Mouse (Mus musculus): ENCODE measurements around the gene Cd68. TPM values are rescaled to one million over a fixed set of nuclear protein-coding genes. Genes with fewer than 3 reads are reported as not detected.

Gene Cd68
- total and polyA plus RNA-seq, 2 experiments from 2014 or later = 2.6 to 6.1 TPM

DNA sequence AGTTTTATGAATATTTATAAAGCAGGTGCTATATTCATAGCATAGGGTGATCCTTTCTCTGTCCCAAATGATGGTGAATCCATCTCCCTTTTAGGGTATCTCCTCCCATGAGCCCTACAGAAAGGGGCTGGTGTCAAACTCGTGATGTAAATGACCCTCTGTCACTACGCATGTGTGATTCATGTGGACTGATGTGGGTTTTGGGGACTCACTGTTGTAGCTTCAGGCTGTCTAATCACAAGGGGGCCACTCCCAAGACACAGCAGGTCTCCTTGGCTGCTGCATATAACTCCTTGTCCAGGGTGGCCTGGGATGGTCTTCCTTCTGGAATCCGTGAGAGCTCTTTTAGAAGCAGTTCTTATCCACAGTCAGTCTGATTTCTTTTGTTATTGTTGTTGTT is 44.5 kb upstream of the Cd68 start:
- TF ChIP-seq EP300 (IDR thresholded peaks at IDR 0.05; ENCODE audit: low read depth) (no peak), CTCF (IDR thresholded peaks at IDR 0.05; ENCODE audit: low read depth) (no peak)
- H3K27me3 ChIP-seq (ENCODE audit: control insufficient read depth, insufficient read depth, low read length) = no peaks in the 10 kb centered on the region
- peaks cover 11% of the 10 kb centered on the region; the same call in 1 of the 2 replicates for H3K4me1 ChIP-seq (ENCODE audit: control insufficient read depth, insufficient read depth)
- H3K9ac ChIP-seq (replicated peaks; ENCODE audit: low read depth, low read length) = no peak overlapping the region
- DNase-seq (ENCODE audit: low spot score) (no peak), ATAC-seq (ENCODE audit: insufficient read depth, low read depth) (no peak)
- no peak overlapping the region for H3K27ac ChIP-seq (ENCODE audit: low read depth)
- 73% methylated on average over 3 of the region's 3 CpGs for WGBS
- H3K9me3 ChIP-seq (replicated peaks; ENCODE audit: control insufficient read depth, low read length) = no peaks in the 10 kb centered on the region
- H3K4me3 ChIP-seq (ENCODE audit: low read depth, low read length) = no peak overlapping the region
- no peak overlapping the region for H3K4me2 ChIP-seq (ENCODE audit: low read depth, low read length)
- H3K36me3 ChIP-seq (replicated peaks; ENCODE audit: control insufficient read depth, insufficient read depth, low read length) = no peaks in the 10 kb centered on the region

GRCm38 (mm10) chr11:69709554-69710446 is 43.8 kb upstream of the Cd68 start:
- H3K4me2 ChIP-seq (ENCODE audit: low read depth, low read length) = no peak overlapping the region
- TF ChIP-seq CTCF (IDR thresholded peaks at IDR 0.05; ENCODE audit: low read depth) (no peak), EP300 (IDR thresholded peaks at IDR 0.05; ENCODE audit: low read depth) (no peak)
- H3K27me3 ChIP-seq (ENCODE audit: control insufficient read depth, insufficient read depth, low read length) = no peaks in the 10 kb centered on the region
- 40% methylated on average over 11 of the region's 11 CpGs for WGBS
- no peak overlapping the region for H3K9ac ChIP-seq (replicated peaks; ENCODE audit: low read depth, low read length)
- DNase-seq (ENCODE audit: low spot score) = no peak
- peaks cover 11% of the 10 kb centered on the region; the same call in 1 of the 2 replicates for H3K4me1 ChIP-seq (ENCODE audit: control insufficient read depth, insufficient read depth)
- H3K27ac ChIP-seq (ENCODE audit: low read depth) = no peak overlapping the region
- H3K9me3 ChIP-seq (replicated peaks; ENCODE audit: control insufficient read depth, low read length) = no peaks in the 10 kb centered on the region
- no peak for ATAC-seq (ENCODE audit: insufficient read depth, low read depth)
- no peaks in the 10 kb centered on the region for H3K36me3 ChIP-seq (replicated peaks; ENCODE audit: control insufficient read depth, insufficient read depth, low read length)
- no peak overlapping the region for H3K4me3 ChIP-seq (ENCODE audit: low read depth, low read length)

- no peaks in the 10 kb centered on the region for H3K9me3 ChIP-seq (replicated peaks; ENCODE audit: control insufficient read depth, low read length)
- H3K36me3 ChIP-seq (replicated peaks; ENCODE audit: control insufficient read depth, insufficient read depth, low read length) = no peaks in the 10 kb centered on the region
- H3K27ac ChIP-seq (ENCODE audit: low read depth) = no peak overlapping the region
- no peak for TF ChIP-seq EP300 (IDR thresholded peaks at IDR 0.05; ENCODE audit: low read depth)
- no peak for TF ChIP-seq CTCF (IDR thresholded peaks at IDR 0.05; ENCODE audit: low read depth)
- ATAC-seq (ENCODE audit: insufficient read depth, low read depth) = no peak
- H3K4me3 ChIP-seq (ENCODE audit: low read depth, low read length) = no peak overlapping the region
- no peaks in the 10 kb centered on the region for H3K27me3 ChIP-seq (ENCODE audit: control insufficient read depth, insufficient read depth, low read length)
- H3K4me1 ChIP-seq (ENCODE audit: control insufficient read depth, insufficient read depth) = peaks cover 11% of the 10 kb centered on the region; the same call in 1 of the 2 replicates
- WGBS = 74% methylated on average over 3 of the region's 3 CpGs
- no peak overlapping the region for H3K9ac ChIP-seq (replicated peaks; ENCODE audit: low read depth, low read length)
- no peak overlapping the region for H3K4me2 ChIP-seq (ENCODE audit: low read depth, low read length)
- DNase-seq (ENCODE audit: low spot score) = no peak
These were observed 42.8 kb upstream of the Cd68 start for GRCm38 (mm10) chr11:69708614-69709265.

DNA sequence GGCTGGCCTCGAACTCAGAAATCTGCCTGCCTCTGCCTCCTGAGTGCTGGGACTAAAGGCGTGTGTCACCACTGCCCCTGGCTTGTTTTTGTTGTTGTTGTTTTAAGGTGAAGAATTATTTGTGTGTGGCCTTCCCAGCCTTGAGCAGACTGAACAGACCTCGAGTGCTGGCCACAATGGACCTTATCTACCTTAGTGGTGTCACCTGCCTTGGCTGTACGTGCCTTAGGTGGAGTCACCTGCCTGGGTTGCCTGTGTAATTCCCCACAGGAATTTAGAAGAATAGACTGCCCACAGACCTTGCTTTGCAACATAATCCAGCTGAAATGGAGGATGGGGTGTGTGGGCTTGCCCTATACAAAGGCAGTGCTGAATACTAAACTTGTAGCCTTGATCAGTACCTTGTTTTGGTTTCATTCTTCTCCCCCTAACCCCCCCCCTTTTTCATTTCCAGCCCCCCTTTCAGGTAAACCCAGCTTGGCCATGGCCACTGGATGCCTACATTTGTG is 42.0 kb upstream of the Cd68 start:
- Histone ChIP-seq H3K9ac (replicated peaks; ENCODE audit: low read depth, low read length) (no peak overlapping the region), H3K27me3 (ENCODE audit: control insufficient read depth, insufficient read depth, low read length) (no peaks in the 10 kb centered on the region), H3K4me2 (ENCODE audit: low read depth, low read length) (no peak overlapping the region), H3K36me3 (replicated peaks; ENCODE audit: control insufficient read depth, insufficient read depth, low read length) (no peaks in the 10 kb centered on the region), H3K9me3 (replicated peaks; ENCODE audit: control insufficient read depth, low read length) (no peaks in the 10 kb centered on the region), H3K4me1 (ENCODE audit: control insufficient read depth, insufficient read depth) (peaks cover 11% of the 10 kb centered on the region; the same call in 1 of the 2 replicates), H3K27ac (ENCODE audit: low read depth) (no peak overlapping the region), H3K4me3 (ENCODE audit: low read depth, low read length) (no peak overlapping the region)
- DNase-seq (ENCODE audit: low spot score) = no peak
- ATAC-seq (ENCODE audit: insufficient read depth, low read depth) = no peak
- TF ChIP-seq CTCF (IDR thresholded peaks at IDR 0.05; ENCODE audit: low read depth) = no peak
- TF ChIP-seq EP300 (IDR thresholded peaks at IDR 0.05; ENCODE audit: low read depth) = no peak
- 91% methylated on average over 4 of the region's 4 CpGs for WGBS

- Histone ChIP-seq H3K4me3 (ENCODE audit: low read depth, low read length) (no peak overlapping the region), H3K27me3 (ENCODE audit: control insufficient read depth, insufficient read depth, low read length) (no peaks in the 10 kb centered on the region), H3K4me2 (ENCODE audit: low read depth, low read length) (no peak overlapping the region), H3K9ac (replicated peaks; ENCODE audit: low read depth, low read length) (no peak overlapping the region), H3K36me3 (replicated peaks; ENCODE audit: control insufficient read depth, insufficient read depth, low read length) (no peaks in the 10 kb centered on the region), H3K4me1 (ENCODE audit: control insufficient read depth, insufficient read depth) (peaks cover 11% of the 10 kb centered on the region; the same call in 1 of the 2 replicates), H3K9me3 (replicated peaks; ENCODE audit: control insufficient read depth, low read length) (no peaks in the 10 kb centered on the region), H3K27ac (ENCODE audit: low read depth) (no peak overlapping the region)
- 86% methylated on average over 4 of the region's 4 CpGs for WGBS
- TF ChIP-seq CTCF (IDR thresholded peaks at IDR 0.05; ENCODE audit: low read depth) = no peak
- TF ChIP-seq EP300 (IDR thresholded peaks at IDR 0.05; ENCODE audit: low read depth) = no peak
- DNase-seq (ENCODE audit: low spot score) (no peak), ATAC-seq (ENCODE audit: insufficient read depth, low read depth) (no peak)
These were observed 41.5 kb upstream of the Cd68 start for GRCm38 (mm10) chr11:69707480-69707847.

Measured in heart, postnatal 0 days (tissue).